Mouse (Mus musculus) ES-Bruce4 (cell line): ENCODE measurements around the gene Rhbdf2.

Experiments used
- CTCF ChIP-seq: IDR thresholded peaks from one replicate; pipeline ENCODE4 v1.8.1; 2011; ENCODE audit warnings: low read depth, low read length
- POLR2A ChIP-seq: IDR thresholded peaks from one replicate; pipeline ENCODE4 v1.8.1; 2011; ENCODE audit warnings: low read length; ENCODE audit not compliant: insufficient read depth

GRCm38 (mm10) chr11:116571767-116572679 is 54.8 kb downstream of the Rhbdf2 start:
- TF ChIP-seq CTCF (no peak), POLR2A (no peak)
